Mouse (Mus musculus) embryonic fibroblast, embryonic 13.5 days (primary cell): Measurements from ENCODE around the gene Twnk. TPM values are rescaled to one million over a fixed set of nuclear protein-coding genes. Genes with fewer than 3 reads are reported as not detected.
"Not testable (repeated sequence)": the region's sequence is repeated elsewhere in the genome, so short reads cannot be mapped to it uniquely, and the experiment has no call there.

Source experiments
- H3K27ac ChIP-seq: 2 replicates; pipeline ENCODE4 v1.5.1; 2012; ENCODE audit warnings: low read length, control low read depth, inconsistent platforms; ENCODE audit not compliant: insufficient read depth
- H3K4me1 ChIP-seq: 2 replicates; pipeline ENCODE4 v1.6.1; 2011; ENCODE audit warnings: low read length; ENCODE audit not compliant: control insufficient read depth, insufficient read depth
- H3K4me3 ChIP-seq: 2 replicates; pipeline ENCODE4 v1.5.1; 2011; ENCODE audit warnings: mild to moderate bottlenecking, control low read depth, low read length; ENCODE audit not compliant: insufficient read depth
- CTCF ChIP-seq: IDR thresholded peaks from 2 replicates; pipeline ENCODE4 v1.5.1; 2011; ENCODE audit warnings: mild to moderate bottlenecking, control low read depth, low read length, moderate library complexity, borderline replicate concordance; ENCODE audit not compliant: insufficient read depth
- POLR2A ChIP-seq: IDR thresholded peaks from 2 replicates; pipeline ENCODE4 v1.6.1; 2011; ENCODE audit warnings: low read depth, mild to moderate bottlenecking, control low read depth, low read length, moderate library complexity
- polyA plus RNA-seq: library from polyadenylated mRNA; stranded (reverse); fragments of >200 nt; gene quantifications from 2 replicates; pipeline ENCODE4 v1.2.4, GENCODE M21; 2011; ENCODE audit warnings: low read depth; ENCODE audit not compliant: missing spikeins, insufficient read length

Twnk gene
- polyA plus RNA-seq, 1 experiment = 7.8 TPM

GRCm38 (mm10) chr19:45031780-45032179 lies 26.3 kb downstream of the Twnk start:
- TF ChIP-seq POLR2A = no peak
- TF ChIP-seq CTCF = peak; percentile 54; the same call in 1 of the 2 replicates
- no peak overlapping the region for H3K4me3 ChIP-seq
- no peaks in the 10 kb centered on the region for H3K4me1 ChIP-seq
- no peak overlapping the region for H3K27ac ChIP-seq

DNA sequence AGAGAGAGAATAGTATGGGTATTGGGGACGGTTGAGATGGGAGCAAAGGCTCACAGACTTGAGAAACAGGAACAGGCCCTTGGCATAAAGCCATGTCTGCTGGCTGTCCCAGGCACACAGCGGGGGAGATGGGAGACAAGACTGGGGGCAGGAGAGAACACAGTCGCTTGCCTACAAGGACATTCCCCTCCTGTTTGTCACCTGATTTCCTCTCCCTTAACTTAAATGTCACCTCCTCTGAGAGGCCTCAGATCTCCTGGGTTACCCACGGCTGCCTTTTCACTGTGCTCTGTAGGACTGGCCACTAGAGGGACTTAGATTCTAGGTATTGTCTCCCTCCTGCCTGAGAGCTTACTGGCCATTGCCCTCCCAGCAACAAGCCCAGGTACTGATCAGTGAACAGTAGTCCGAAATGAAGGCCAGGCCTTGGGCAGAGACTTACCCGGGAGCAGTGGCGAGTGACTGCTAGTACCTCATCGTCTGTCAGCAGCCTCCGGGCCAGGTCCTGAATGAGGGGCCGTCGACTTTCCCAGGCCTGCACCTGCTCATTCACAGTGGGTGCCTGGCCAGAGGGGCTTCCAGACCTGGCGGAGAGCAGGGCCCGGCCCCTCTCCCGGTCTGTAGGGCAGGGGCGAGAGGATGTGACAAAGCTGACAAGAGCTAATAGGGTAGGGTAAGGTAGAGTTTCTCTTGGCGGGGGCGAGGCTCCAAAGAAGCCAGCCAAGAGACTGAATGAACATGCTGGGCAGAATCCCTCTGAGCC lies 27.3 kb downstream of the Twnk start:
- 0 out of 2 replicates have a peak, but pooled peaks have one; percentile 16 for TF ChIP-seq CTCF
- no peak for TF ChIP-seq POLR2A
- no peaks in the 10 kb centered on the region for H3K4me1 ChIP-seq
- no peak overlapping the region for H3K4me3 ChIP-seq
- no peak overlapping the region for H3K27ac ChIP-seq

DNA sequence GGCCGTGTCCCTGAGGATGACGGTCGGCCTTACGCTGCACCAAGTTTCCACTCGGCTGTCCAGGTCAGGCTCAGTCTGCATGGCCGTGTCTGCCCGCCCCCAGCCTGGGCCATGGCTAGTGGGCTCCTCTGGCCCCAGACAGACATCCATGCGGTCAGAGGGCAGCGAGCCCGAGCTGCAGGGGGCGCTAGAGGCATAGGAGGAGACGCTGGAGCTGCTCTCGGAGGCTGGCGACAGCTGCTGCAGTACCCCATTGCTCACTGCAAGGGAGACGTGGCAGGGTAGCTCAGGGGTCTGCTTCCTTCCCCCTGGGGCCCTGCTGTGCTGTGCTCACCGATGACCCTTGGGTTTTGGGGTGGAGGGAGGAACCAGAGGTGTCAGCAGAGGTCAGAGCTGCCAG lies 31.4 kb downstream of the Twnk start:
- Histone ChIP-seq H3K4me1 (no peaks in the 10 kb centered on the region), H3K27ac (no peak overlapping the region), H3K4me3 (no peak overlapping the region)
- TF ChIP-seq CTCF (peak; percentile 60; the same call in 1 of the 2 replicates), POLR2A (no peak)

- H3K27ac ChIP-seq, H3K4me3 ChIP-seq, H3K4me1 ChIP-seq: not testable (repeated sequence)
These were observed 32.7 kb downstream of the Twnk start for GRCm38 (mm10) chr19:45038198-45038597.

- H3K4me1 ChIP-seq = no peaks in the 10 kb centered on the region
- TF ChIP-seq CTCF (no peak), POLR2A (no peak)
- H3K27ac ChIP-seq = no peak overlapping the region
- H3K4me3 ChIP-seq = no peak overlapping the region
These were observed 34.8 kb downstream of the Twnk start for GRCm38 (mm10) chr19:45040214-45040613.

DNA sequence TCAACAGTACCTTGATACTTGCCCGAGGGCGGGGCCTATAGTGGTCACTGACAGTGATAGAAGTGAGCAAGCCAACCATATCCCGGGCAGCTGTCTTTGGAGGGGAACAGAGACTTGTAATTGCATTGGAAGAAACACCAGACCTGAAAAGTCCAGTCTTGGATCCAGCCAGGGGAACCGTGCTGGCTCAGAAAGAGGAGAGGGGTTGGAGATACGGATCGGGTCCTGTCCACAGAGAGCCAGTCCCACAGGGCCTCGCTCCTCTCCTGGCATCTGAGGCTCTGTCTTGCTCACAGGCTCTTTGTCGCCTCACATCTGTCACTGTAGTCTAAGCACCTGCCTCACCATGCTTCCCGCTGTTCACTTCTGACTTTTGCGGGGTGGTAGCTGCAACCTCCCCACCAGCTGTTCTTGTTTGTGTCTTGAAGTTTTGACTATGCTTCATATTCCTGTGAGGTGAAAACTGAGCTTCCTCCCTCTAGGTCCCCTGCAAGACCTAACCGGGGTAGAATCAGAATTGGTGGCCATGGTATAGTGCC lies 39.0 kb downstream of the Twnk start:
- TF ChIP-seq CTCF (no peak), POLR2A (no peak)
- Histone ChIP-seq H3K4me3 (no peak overlapping the region), H3K27ac (no peak overlapping the region), H3K4me1 (peaks cover 5% of the 10 kb centered on the region; the same call in 1 of the 2 replicates)

DNA sequence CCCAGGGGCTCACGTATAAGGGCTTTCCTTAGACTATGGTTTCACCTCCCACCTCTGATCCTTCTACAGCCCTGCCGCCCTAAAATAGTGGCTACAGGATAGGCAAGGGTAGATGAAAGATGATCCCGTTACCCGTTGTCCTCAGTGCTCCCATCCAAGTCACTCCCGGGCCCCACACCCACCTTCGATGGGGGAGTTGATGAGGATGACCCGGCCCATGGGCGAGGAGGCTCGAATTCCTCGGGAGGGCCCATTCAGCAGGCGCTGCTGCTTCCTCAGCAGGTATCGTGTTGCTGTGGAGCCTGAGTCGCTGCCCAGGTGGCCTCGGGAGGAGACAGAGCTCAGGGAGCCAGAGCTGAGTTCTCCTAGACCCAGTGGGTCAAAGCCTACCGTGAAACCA lies 39.8 kb downstream of the Twnk start:
- Histone ChIP-seq H3K27ac (no peak overlapping the region), H3K4me3 (no peak overlapping the region), H3K4me1 (peaks cover 9% of the 10 kb centered on the region; the same call in 1 of the 2 replicates)
- TF ChIP-seq POLR2A = no peak
- no peak for TF ChIP-seq CTCF

GRCm38 (mm10) chr19:45045651-45046050 lies 40.2 kb downstream of the Twnk start, which contains the start of gene Pdzd7:
Pdzd7 (minus strand) TSS chr19:45045717.
- peaks cover 9% of the 10 kb centered on the region; the same call in 1 of the 2 replicates for H3K4me1 ChIP-seq
- TF ChIP-seq POLR2A = no peak
- no peak for TF ChIP-seq CTCF
- peak within 1 kb of the TSS; percentile 69 for H3K4me3 ChIP-seq
- no peak within 1 kb of the TSS for H3K27ac ChIP-seq

- Histone ChIP-seq H3K4me1 (peaks cover 9% of the 10 kb centered on the region; the same call in 1 of the 2 replicates), H3K27ac (peak overlapping the region; percentile 98), H3K4me3 (peak overlapping the region; percentile 69)
- TF ChIP-seq CTCF = no peak
- peak; percentile 27; the same call in 1 of the 2 replicates for TF ChIP-seq POLR2A
These were observed 41.3 kb downstream of the Twnk start for GRCm38 (mm10) chr19:45046523-45047321.

DNA sequence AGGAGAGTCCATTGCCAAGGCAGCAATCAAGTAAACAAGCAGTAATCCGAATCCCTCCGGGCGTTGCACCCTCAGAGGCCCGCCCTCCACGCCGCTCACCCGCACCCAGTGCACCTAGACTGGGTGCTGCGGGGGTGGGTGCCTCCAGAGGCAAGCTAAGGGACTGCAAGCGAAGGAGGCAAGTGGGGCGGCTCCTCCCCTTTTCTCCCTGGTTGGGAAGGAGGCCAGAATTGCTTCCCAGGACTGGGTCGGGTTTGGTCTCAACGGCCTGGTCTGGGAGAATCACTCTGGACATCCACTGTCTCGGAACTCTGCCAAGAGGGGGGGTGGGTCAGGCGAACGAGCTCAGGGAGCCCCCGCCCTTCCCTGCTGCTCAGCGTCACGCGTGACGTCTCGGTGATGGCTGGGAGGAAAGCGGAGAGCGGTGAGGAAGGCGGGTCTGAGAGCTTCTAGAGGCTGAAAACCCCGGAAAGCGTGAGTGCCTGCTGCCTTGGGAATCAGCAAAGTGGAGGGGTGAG lies 42.0 kb downstream of the Twnk start, which contains the start of gene Sfxn3:
Sfxn3 (plus strand) TSS at position 87 of the 518 bp plus-strand sequence.
- H3K27ac ChIP-seq = peak within 1 kb of the TSS; percentile 98

More for the DNA sequence above, 42.0 kb downstream of the Twnk start, which contains the start of gene Sfxn3:
- Histone ChIP-seq H3K4me3 (peak within 1 kb of the TSS; percentile 69), H3K4me1 (peaks cover 9% of the 10 kb centered on the region; the same call in 1 of the 2 replicates)
- TF ChIP-seq POLR2A (peak; percentile 82), CTCF (peak; percentile 21; the same call in 1 of the 2 replicates)
